Mouse (Mus musculus) small intestine, adult 2 months (tissue): Measurements from ENCODE around the gene Slc2a1. TPM values are rescaled to one million over a fixed set of nuclear protein-coding genes. Genes with fewer than 3 reads are reported as not detected.

Experiments used
- H3K27ac ChIP-seq: fragments of 200-500 bp; 2 replicates; pipeline ENCODE4 v1.5.1; 2012; ENCODE audit warnings: low read depth, low read length, control low read depth, inconsistent platforms; ENCODE audit not compliant: insufficient read depth
- H3K27me3 ChIP-seq: fragments of 200-500 bp; 2 replicates; pipeline ENCODE4 v1.6.1; 2012; ENCODE audit warnings: mild to moderate bottlenecking, moderate library complexity, low read length, inconsistent platforms; ENCODE audit not compliant: control insufficient read depth, insufficient read depth
- H3K36me3 ChIP-seq: fragments of 200-500 bp; 2 replicates; pipeline ENCODE4 v1.6.1; 2012; ENCODE audit warnings: mild to moderate bottlenecking, low read length, control low read depth, inconsistent platforms; ENCODE audit not compliant: control insufficient read depth, insufficient read depth
- H3K4me1 ChIP-seq: fragments of 200-500 bp; 2 replicates; pipeline ENCODE4 v1.6.1; 2012; ENCODE audit warnings: low read length, inconsistent platforms, mixed read lengths; ENCODE audit not compliant: control insufficient read depth, insufficient read depth, insufficient read length
- H3K4me3 ChIP-seq: fragments of 200-500 bp; 2 replicates; pipeline ENCODE4 v1.5.1; 2012; ENCODE audit warnings: low read depth, mild to moderate bottlenecking, control low read depth, inconsistent platforms, low read length, moderate library complexity
- CTCF ChIP-seq: fragments of 200-500 bp; IDR thresholded peaks from 2 replicates; pipeline ENCODE4 v1.5.1; 2012; ENCODE audit warnings: low read depth, mild to moderate bottlenecking, control low read depth, inconsistent platforms, low read length, moderate library complexity, mixed read lengths; ENCODE audit not compliant: insufficient replicate concordance, insufficient read length; ENCODE audit errors: extremely low read depth
- POLR2A ChIP-seq: fragments of 200-500 bp; IDR thresholded peaks from 2 replicates; pipeline ENCODE4 v1.6.1; 2012; ENCODE audit warnings: low read depth, mild to moderate bottlenecking, control low read depth, inconsistent platforms, low read length, moderate library complexity
- WGBS: fragments of 180-500 bp; shearing (Covaris S2); methylation state at CpG from one replicate; pipeline ENCODE4 v1.1.7; 2018; 5-methylcytosine and 5-hydroxymethylcytosine counted together
- polyA plus RNA-seq: library from polyadenylated mRNA; depleted of rRNA; stranded (reverse); fragments of >200 nt; gene quantifications from 2 replicates; pipeline ENCODE4 v1.2.3, GENCODE M21; 2012

The Slc2a1 gene
- polyA plus RNA-seq, 1 experiment: 20.1 TPM

GRCm38 (mm10) chr4:119077084-119077682, 31.3 kb upstream of the Slc2a1 start:
- H3K4me3 ChIP-seq: no peak overlapping the region
- H3K27me3 ChIP-seq: peaks cover 8% of the 10 kb centered on the region; the same call in 1 of the 2 replicates
- TF ChIP-seq POLR2A (no peak), CTCF (no peak)
- 39% methylated on average over 13 of the region's 13 CpGs for WGBS
- no peaks in the 10 kb centered on the region for H3K36me3 ChIP-seq
- H3K27ac ChIP-seq: no peak overlapping the region
- H3K4me1 ChIP-seq: no peaks in the 10 kb centered on the region

- 0 out of 2 replicates have a peak, but pooled peaks cover 4% of the 10 kb centered on the region for H3K27me3 ChIP-seq
- 87% methylated on average over 6 of the region's 6 CpGs for WGBS
- H3K27ac ChIP-seq: no peak overlapping the region
- H3K36me3 ChIP-seq: no peaks in the 10 kb centered on the region
- no peak overlapping the region for H3K4me3 ChIP-seq
- no peak for TF ChIP-seq POLR2A
- TF ChIP-seq CTCF: no peak
- no peaks in the 10 kb centered on the region for H3K4me1 ChIP-seq
Observed at GRCm38 (mm10) chr4:119079928-119080327, 28.6 kb upstream of the Slc2a1 start.

GRCm38 (mm10) chr4:119082740-119083231, 25.7 kb upstream of the Slc2a1 start:
- H3K4me3 ChIP-seq: no peak overlapping the region
- 38% methylated on average over 3 of the region's 3 CpGs for WGBS
- H3K4me1 ChIP-seq: no peaks in the 10 kb centered on the region
- no peak overlapping the region for H3K27ac ChIP-seq
- TF ChIP-seq CTCF (no peak), POLR2A (no peak)
- no peaks in the 10 kb centered on the region for H3K36me3 ChIP-seq
- H3K27me3 ChIP-seq: no peaks in the 10 kb centered on the region; the same call in 1 of the 2 replicates

- Histone ChIP-seq H3K4me3 (no peak overlapping the region), H3K27me3 (no peaks in the 10 kb centered on the region; the same call in 1 of the 2 replicates), H3K4me1 (no peaks in the 10 kb centered on the region), H3K36me3 (no peaks in the 10 kb centered on the region), H3K27ac (no peak overlapping the region)
- TF ChIP-seq CTCF (no peak), POLR2A (no peak)
- WGBS: 55% methylated on average over 2 of the region's 2 CpGs
Observed at GRCm38 (mm10) chr4:119088424-119088823, 20.1 kb upstream of the Slc2a1 start.

GRCm38 (mm10) chr4:119093890-119094289, 14.6 kb upstream of the Slc2a1 start:
- H3K4me1 ChIP-seq: peaks cover 2% of the 10 kb centered on the region; the same call in 1 of the 2 replicates
- no peaks in the 10 kb centered on the region for H3K36me3 ChIP-seq
- H3K4me3 ChIP-seq: no peak overlapping the region
- no peak overlapping the region for H3K27ac ChIP-seq
- no peaks in the 10 kb centered on the region; the same call in 1 of the 2 replicates for H3K27me3 ChIP-seq
- 50% methylated on average over 7 of the region's 7 CpGs for WGBS
- TF ChIP-seq CTCF: no peak
- no peak for TF ChIP-seq POLR2A

GRCm38 (mm10) chr4:119094987-119095386, 13.5 kb upstream of the Slc2a1 start:
- 44% methylated on average over 4 of the region's 4 CpGs for WGBS
- no peak overlapping the region for H3K27ac ChIP-seq
- H3K4me3 ChIP-seq: no peak overlapping the region
- H3K36me3 ChIP-seq: no peaks in the 10 kb centered on the region
- H3K4me1 ChIP-seq: peaks cover 2% of the 10 kb centered on the region; the same call in 1 of the 2 replicates
- H3K27me3 ChIP-seq: no peaks in the 10 kb centered on the region; the same call in 1 of the 2 replicates
- TF ChIP-seq CTCF (no peak), POLR2A (no peak)

- H3K4me3 ChIP-seq: no peak overlapping the region
- no peak overlapping the region for H3K27ac ChIP-seq
- no peaks in the 10 kb centered on the region for H3K27me3 ChIP-seq
- peaks cover 2% of the 10 kb centered on the region; the same call in 1 of the 2 replicates for H3K4me1 ChIP-seq
- 59% methylated on average over 3 of the region's 3 CpGs for WGBS
- TF ChIP-seq POLR2A: no peak
- no peak for TF ChIP-seq CTCF
- no peaks in the 10 kb centered on the region for H3K36me3 ChIP-seq
Observed at GRCm38 (mm10) chr4:119096401-119096800, 12.1 kb upstream of the Slc2a1 start.

- no peak for TF ChIP-seq POLR2A
- no peak for TF ChIP-seq CTCF
- no peaks in the 10 kb centered on the region for H3K27me3 ChIP-seq
- no peak overlapping the region for H3K4me3 ChIP-seq
- WGBS: 61% methylated on average over 4 of the region's 4 CpGs
- no peaks in the 10 kb centered on the region for H3K36me3 ChIP-seq
- H3K4me1 ChIP-seq: peaks cover 2% of the 10 kb centered on the region; the same call in 1 of the 2 replicates
- H3K27ac ChIP-seq: no peak overlapping the region
Observed at GRCm38 (mm10) chr4:119097421-119097820, 11.1 kb upstream of the Slc2a1 start.
